Mouse (Mus musculus) lung, postnatal 0 days (tissue): ENCODE results near the gene Usp45.

Experiments used
- CTCF ChIP-seq: IDR thresholded peaks from 2 replicates; pipeline ENCODE4 v1.5.1; 2016; ENCODE audit warnings: antibody characterized with exemption, mild to moderate bottlenecking
- EP300 ChIP-seq: IDR thresholded peaks from 2 replicates; pipeline ENCODE4 v1.6.1; 2016; ENCODE audit warnings: antibody characterized with exemption, mild to moderate bottlenecking, control low read depth

DNA sequence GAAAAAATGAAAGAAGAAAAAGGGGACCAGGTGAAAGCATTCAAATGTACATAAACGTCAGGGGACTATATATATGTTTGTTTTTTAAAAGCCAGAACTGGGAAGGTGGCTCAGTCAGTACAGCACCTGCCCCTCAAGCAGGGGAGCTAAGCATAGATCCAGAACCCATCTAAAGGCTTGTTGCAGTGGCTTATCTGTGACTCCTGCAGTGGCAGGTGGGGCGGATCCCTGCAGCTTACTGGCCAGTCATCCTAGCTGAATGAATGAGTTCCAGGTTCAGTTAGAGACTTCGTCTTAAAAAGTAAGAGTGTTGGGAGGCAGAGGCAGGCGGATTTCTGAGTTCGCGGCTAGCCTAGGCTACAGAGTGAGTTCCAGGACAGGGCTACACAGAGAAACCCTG, 115.8 kb downstream of the Usp45 start:
- TF ChIP-seq CTCF (no peak), EP300 (no peak)
